Mouse (Mus musculus): ENCODE results near the gene S100a16. TPM values are rescaled to one million over a fixed set of nuclear protein-coding genes. Genes with fewer than 3 reads are reported as not detected.
A peak's percentile ranks its signal among the peaks of the same experiment; 100 is the strongest.

The S100a16 gene
- total RNA-seq, 2 experiments from 2014 or later, result 73.7 to 82.8 TPM

GRCm38 (mm10) chr3:90579433-90579832 lies 42.4 kb downstream of the S100a16 start:
- no peak for DNase-seq (ENCODE audit: low spot score in 2 of 2)
- intact Hi-C loops (cut with DNase I), result no loop called here

- intact Hi-C loops (cut with DNase I), result loop anchor here (5.0 kb wide), 1 partner anchor 54 kb away; the partner anchor contains the start of gene S100a14
- DNase-seq (ENCODE audit: low spot score in 2 of 2), result no peak
These were observed 44.1 kb downstream of the S100a16 start for GRCm38 (mm10) chr3:90581141-90581540.

- no peak for DNase-seq (ENCODE audit: low spot score in 2 of 2)
- intact Hi-C loops (cut with DNase I), result loop anchor here (5.0 kb wide), 1 partner anchor 55 kb away; the partner anchor contains the start of gene S100a14
These were observed 45.1 kb downstream of the S100a16 start for GRCm38 (mm10) chr3:90582156-90582555.

GRCm38 (mm10) chr3:90582556-90582955 lies 45.5 kb downstream of the S100a16 start:
- DNase-seq (ENCODE audit: low spot score in 2 of 2), result no peak
- intact Hi-C loops (cut with DNase I), result loop anchor here (5.0 kb wide), 1 partner anchor 55 kb away; the partner anchor contains the start of gene S100a14

GRCm38 (mm10) chr3:90583893-90584292 lies 46.8 kb downstream of the S100a16 start:
- DNase-seq (ENCODE audit: low spot score in 2 of 2), result no peak
- intact Hi-C loops (cut with DNase I), result loop anchor here (5.0 kb wide), 1 partner anchor 57 kb away; the partner anchor contains the start of gene S100a14

- intact Hi-C loops (cut with DNase I), result loop anchor here (1.0 to 5.0 kb wide), 4 partner anchors 30 to 122 kb away; partner anchors contain the start of genes S100a1 and S100a13
- DNase-seq (ENCODE audit: low spot score in 2 of 2), result peak; percentile 72 to 92
These were observed 48.5 kb downstream of the S100a16 start for GRCm38 (mm10) chr3:90585595-90585994.

GRCm38 (mm10) chr3:90586016-90586643 lies 49.1 kb downstream of the S100a16 start:
- intact Hi-C loops (cut with DNase I), result loop anchor here (5.0 kb wide), 2 partner anchors 74 to 121 kb away; partner anchors contain the start of genes S100a1 and S100a13
- no peak for DNase-seq (ENCODE audit: low spot score in 2 of 2)

GRCm38 (mm10) chr3:90586906-90587305 lies 49.9 kb downstream of the S100a16 start:
- DNase-seq (ENCODE audit: low spot score in 2 of 2), result no peak
- intact Hi-C loops (cut with DNase I), result loop anchor here (5.0 kb wide), 2 partner anchors 75 to 120 kb away; partner anchors contain the start of genes S100a1 and S100a13

- DNase-seq (ENCODE audit: low spot score in 2 of 2), result peak; percentile 53 to 91
- intact Hi-C loops (cut with DNase I), result loop anchor here (5.0 kb wide), 2 partner anchors 75 to 120 kb away; partner anchors contain the start of genes S100a1 and S100a13
These were observed 50.5 kb downstream of the S100a16 start for GRCm38 (mm10) chr3:90587361-90588101.

- intact Hi-C loops (cut with DNase I), result loop anchor here (5.0 kb wide), 2 partner anchors 77 to 118 kb away; partner anchors contain the start of genes S100a1 and S100a13
- no peak for DNase-seq (ENCODE audit: low spot score in 2 of 2)
These were observed 52.3 kb downstream of the S100a16 start for GRCm38 (mm10) chr3:90589390-90589789.

GRCm38 (mm10) chr3:90589947-90590346 lies 52.9 kb downstream of the S100a16 start, which contains the start of gene S100a2:
Gene S100a2 (plus strand): TSS chr3:90590247.
- DNase-seq (ENCODE audit: low spot score in 2 of 2), result no peak
- intact Hi-C loops (cut with DNase I), result loop anchor here (5.0 kb wide), 2 partner anchors 78 to 117 kb away; partner anchors contain the start of genes S100a1 and S100a13

Other genes with a start within 250 kb of the S100a16 start
- 10 to 100 TPM; 88.3 to 97.4 TPM for gene Gatad2b, start 244.1 kb upstream of the S100a16 start, total RNA-seq (2021)
- gene Slc27a3, start 147.3 kb upstream of the S100a16 start, total RNA-seq (2021), result 1 to 10 TPM; 7.2 to 8.1 TPM
- 10 to 100 TPM; 64.3 to 70.2 TPM for gene Ints3, start 103.6 kb upstream of the S100a16 start, total RNA-seq (2021)
- gene Npr1, start 71.4 kb upstream of the S100a16 start, total RNA-seq (2021), result 1 to 10 TPM; 3.0 to 3.1 TPM
- gene Ilf2, start 61.1 kb upstream of the S100a16 start, total RNA-seq (2021), result 10 to 100 TPM; 81.2 to 84.6 TPM
- gene Snapin, start 46.2 kb upstream of the S100a16 start, total RNA-seq (2021), result 10 to 100 TPM; 46.6 to 52.8 TPM
- gene Chtop, start 27.8 kb upstream of the S100a16 start, total RNA-seq (2021), result 100 to 1,000 TPM; 177 to 179 TPM
- gene S100a1, start 22.9 kb upstream of the S100a16 start, total RNA-seq (2021), result 100 to 1,000 TPM; 113 to 116 TPM
- 10 to 100 TPM; 17.0 to 21.1 TPM for gene S100a13, start 22.8 kb upstream of the S100a16 start, total RNA-seq (2021)
- under 1 TPM; 0.50 to 0.71 TPM for gene S100a14, start 10.4 kb upstream of the S100a16 start, total RNA-seq (2021)
- 1 to 10 TPM; 1.1 to 1.4 TPM for gene S100a3, start 23.3 kb downstream of the S100a16 start, total RNA-seq (2021)
- not detected for gene S100a2, start 53.0 kb downstream of the S100a16 start, total RNA-seq (2021)
- gene Gm42674, start 64.7 kb downstream of the S100a16 start, total RNA-seq (2021), result not detected
- 1 to 10 TPM; 3.6 to 7.5 TPM for gene S100a4, start 66.5 kb downstream of the S100a16 start, total RNA-seq (2021)
- not detected for gene S100a5, start 71.3 kb downstream of the S100a16 start, total RNA-seq (2021)
- gene S100a6, start 75.6 kb downstream of the S100a16 start, total RNA-seq (2021), result 10 to 100 TPM; 24.6 to 31.1 TPM
- under 1 TPM; 0.69 to 0.94 TPM for gene S100a7a, start 116.8 kb downstream of the S100a16 start, total RNA-seq (2021)
- gene S100a8, start 131.7 kb downstream of the S100a16 start, total RNA-seq (2021), result not detected
- gene S100a9, start 158.5 kb downstream of the S100a16 start, total RNA-seq (2021), result not detected
- not detected for gene Pglyrp4, start 189.7 kb downstream of the S100a16 start, total RNA-seq (2021)
- not detected for gene Gm5849, start 240.6 kb downstream of the S100a16 start, total RNA-seq (2021)

Measured in left cerebral cortex, postnatal 25 days (tissue).